Mouse (Mus musculus): Measurements from ENCODE around the gene Sypl.

GRCm38 (mm10) chr12:32910560-32911194, 43.0 kb upstream of the Sypl start:
- TF ChIP-seq POLR2A (IDR thresholded peaks at IDR 0.05; ENCODE audit: extremely low read depth, insufficient read depth, low read length) (no peak), CTCF (IDR thresholded peaks at IDR 0.05; ENCODE audit: extremely low read depth, insufficient read depth, low read length) (peak; percentile 69)
